Mouse (Mus musculus): Measurements from ENCODE around the gene Nudcd2. TPM values are rescaled to one million over a fixed set of nuclear protein-coding genes. Genes with fewer than 3 reads are reported as not detected.
A peak's percentile ranks its signal among the peaks of the same experiment; 100 is the strongest.

Nudcd2 gene
- polyA plus RNA-seq, 1 experiment from 2014 or later, result 52.3 TPM

DNA sequence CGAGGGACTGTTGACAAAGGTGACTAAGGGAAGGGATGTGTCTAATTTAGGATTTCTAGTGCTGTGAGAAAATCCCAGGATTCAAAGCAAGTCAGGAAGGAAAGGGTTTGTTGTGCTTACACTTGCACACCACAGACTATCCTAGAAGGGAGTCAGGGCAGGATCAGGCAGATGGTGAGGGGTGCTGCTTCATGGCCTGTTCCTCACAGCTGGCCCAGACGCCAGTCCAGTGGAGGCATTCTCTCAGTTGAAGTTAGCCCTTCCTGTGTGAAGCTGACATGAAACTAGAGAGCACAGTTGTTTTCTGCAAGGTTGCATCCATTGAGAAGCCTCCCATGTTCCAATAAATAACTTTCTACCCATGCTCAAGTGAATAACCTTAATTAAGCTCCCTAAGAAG, 14.2 kb downstream of the Nudcd2 start:
- no peak overlapping the region for H3K4me2 ChIP-seq (ENCODE audit: low read depth, low read length)
- 0 out of 2 replicates have a peak, but pooled peaks cover 3% of the 10 kb centered on the region for H3K36me3 ChIP-seq (ENCODE audit: control insufficient read depth, insufficient read depth, low read length)
- ATAC-seq (ENCODE audit: low read depth), result no peak
- no peaks in the 10 kb centered on the region for H3K27me3 ChIP-seq (ENCODE audit: control insufficient read depth, insufficient read depth, low read length)
- no peaks in the 10 kb centered on the region for H3K4me1 ChIP-seq (ENCODE audit: control insufficient read depth, insufficient read depth, low read length)
- 71% methylated on average over 2 of the region's 2 CpGs for WGBS
- no peak overlapping the region for H3K27ac ChIP-seq (ENCODE audit: low read depth, low read length)
- no peak overlapping the region for H3K9ac ChIP-seq (replicated peaks; ENCODE audit: low read depth, low read length)
- H3K9me3 ChIP-seq (ENCODE audit: control insufficient read depth, low read length), result no peaks in the 10 kb centered on the region
- H3K4me3 ChIP-seq (ENCODE audit: low read depth, low read length), result no peak overlapping the region

DNA sequence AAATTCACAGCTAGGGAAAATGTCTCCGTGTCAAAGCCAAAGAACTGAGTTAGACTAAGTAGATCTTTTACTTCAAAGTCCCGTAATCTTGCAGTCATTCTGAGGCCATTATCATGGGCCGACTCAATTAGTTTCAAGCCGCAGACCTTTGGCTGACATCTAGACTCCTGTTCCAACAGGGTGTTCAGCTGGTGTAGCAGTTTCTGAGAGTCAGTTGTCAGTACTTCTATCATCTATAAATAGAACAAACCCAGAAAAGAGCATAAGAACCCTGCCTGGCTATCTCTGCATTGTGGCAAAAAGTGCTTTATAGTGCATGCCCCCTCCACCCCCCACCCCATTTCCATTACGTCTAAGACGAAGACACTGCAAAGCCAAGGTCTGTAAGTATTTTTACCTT, 20.4 kb downstream of the Nudcd2 start:
- no peak for ATAC-seq (ENCODE audit: low read depth)
- no peak overlapping the region for H3K27ac ChIP-seq (ENCODE audit: low read depth, low read length)
- peaks cover 7% of the 10 kb centered on the region; the same call in 1 of the 2 replicates for H3K4me1 ChIP-seq (ENCODE audit: control insufficient read depth, insufficient read depth, low read length)
- H3K4me2 ChIP-seq (ENCODE audit: low read depth, low read length), result no peak overlapping the region
- H3K4me3 ChIP-seq (ENCODE audit: low read depth, low read length), result no peak overlapping the region; the same call in 1 of the 2 replicates
- 80% methylated on average over 6 of the region's 6 CpGs for WGBS
- H3K9ac ChIP-seq (replicated peaks; ENCODE audit: low read depth, low read length), result no peak overlapping the region
- H3K36me3 ChIP-seq (ENCODE audit: control insufficient read depth, insufficient read depth, low read length), result 0 out of 2 replicates have a peak, but pooled peaks cover 3% of the 10 kb centered on the region
- no peaks in the 10 kb centered on the region for H3K27me3 ChIP-seq (ENCODE audit: control insufficient read depth, insufficient read depth, low read length)
- H3K9me3 ChIP-seq (ENCODE audit: control insufficient read depth, low read length), result no peaks in the 10 kb centered on the region

DNA sequence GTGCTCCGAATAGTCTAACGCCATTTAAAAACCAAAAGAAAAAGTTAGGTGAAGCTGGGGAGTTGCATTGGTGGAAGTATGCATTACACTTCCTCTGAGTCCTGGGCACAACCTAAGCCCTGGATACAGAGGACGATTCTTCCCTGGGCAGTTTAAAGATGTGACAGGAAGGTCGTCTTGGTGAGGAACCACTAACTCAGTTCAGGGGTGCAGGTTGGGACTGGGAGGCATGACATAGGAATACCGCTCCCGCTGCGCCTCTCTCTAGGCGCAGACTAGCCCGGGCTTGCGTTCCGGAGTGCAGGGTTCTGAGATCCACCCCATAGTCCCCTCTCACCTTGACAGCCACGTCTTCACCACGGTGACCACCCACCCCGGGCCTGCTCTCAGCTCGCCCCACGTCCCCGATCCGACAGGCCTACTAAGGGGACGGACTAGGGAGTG, 21.2 kb downstream of the Nudcd2 start:
- H3K4me2 ChIP-seq (ENCODE audit: low read depth, low read length), result peak overlapping the region; percentile 81
- H3K9ac ChIP-seq (replicated peaks; ENCODE audit: low read depth, low read length), result peak overlapping the region; percentile 66
- peak overlapping the region; percentile 67 for H3K4me3 ChIP-seq (ENCODE audit: low read depth, low read length)
- no peaks in the 10 kb centered on the region for H3K9me3 ChIP-seq (ENCODE audit: control insufficient read depth, low read length)
- no peaks in the 10 kb centered on the region for H3K27me3 ChIP-seq (ENCODE audit: control insufficient read depth, insufficient read depth, low read length)
- 0 out of 2 replicates have a peak, but pooled peaks cover 3% of the 10 kb centered on the region for H3K36me3 ChIP-seq (ENCODE audit: control insufficient read depth, insufficient read depth, low read length)
- peak; percentile 83 for ATAC-seq (ENCODE audit: low read depth)
- no peak overlapping the region for H3K27ac ChIP-seq (ENCODE audit: low read depth, low read length)
- peaks cover 7% of the 10 kb centered on the region; the same call in 1 of the 2 replicates for H3K4me1 ChIP-seq (ENCODE audit: control insufficient read depth, insufficient read depth, low read length)
- 4% methylated on average over 19 of the region's 19 CpGs for WGBS

DNA sequence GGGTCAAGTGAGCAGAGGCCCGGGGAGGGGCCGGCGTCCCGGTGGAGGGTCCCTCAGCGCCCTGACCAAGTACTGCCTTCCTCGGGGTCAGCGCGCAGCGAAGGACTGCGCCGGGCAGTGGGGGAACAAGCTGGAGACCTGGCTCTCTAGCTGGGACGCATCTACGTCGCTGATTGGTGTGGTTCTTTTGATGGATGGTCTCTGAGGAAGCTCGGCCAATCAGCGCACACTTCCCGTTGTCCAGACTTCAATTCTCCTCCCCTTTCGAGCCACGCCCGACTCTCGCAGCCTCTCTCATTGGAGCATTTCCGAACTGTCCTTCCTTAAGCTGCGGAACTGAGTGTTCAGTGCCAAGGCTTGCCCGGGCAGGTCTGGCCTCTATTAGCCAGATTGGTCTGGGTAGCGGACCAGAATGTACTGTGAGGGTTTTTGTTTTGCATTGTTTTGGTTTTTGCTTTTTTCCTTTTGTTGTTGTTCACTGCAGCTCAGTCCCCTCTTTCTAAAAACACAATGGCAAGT, 21.7 kb downstream of the Nudcd2 start, which contains the start of gene Ccng1:
Ccng1 (minus strand) TSS at position 203 of the 519 bp plus-strand sequence.
- peak within 1 kb of the TSS; percentile 66 for H3K9ac ChIP-seq (replicated peaks; ENCODE audit: low read depth, low read length)
- H3K4me1 ChIP-seq (ENCODE audit: control insufficient read depth, insufficient read depth, low read length), result peaks cover 7% of the 10 kb centered on the region; the same call in 1 of the 2 replicates
- peak; percentile 99 for ATAC-seq (ENCODE audit: low read depth)
- H3K4me2 ChIP-seq (ENCODE audit: low read depth, low read length), result peak within 1 kb of the TSS; percentile 81
- no peaks in the 10 kb centered on the region for H3K27me3 ChIP-seq (ENCODE audit: control insufficient read depth, insufficient read depth, low read length)
- H3K9me3 ChIP-seq (ENCODE audit: control insufficient read depth, low read length), result no peaks in the 10 kb centered on the region
- 0 out of 2 replicates have a peak, but pooled peaks cover 3% of the 10 kb centered on the region for H3K36me3 ChIP-seq (ENCODE audit: control insufficient read depth, insufficient read depth, low read length)
- no peak within 1 kb of the TSS for H3K27ac ChIP-seq (ENCODE audit: low read depth, low read length)
- WGBS, result under 1% methylated on average over 24 of the region's 25 CpGs
- peak within 1 kb of the TSS; percentile 67 for H3K4me3 ChIP-seq (ENCODE audit: low read depth, low read length)

DNA sequence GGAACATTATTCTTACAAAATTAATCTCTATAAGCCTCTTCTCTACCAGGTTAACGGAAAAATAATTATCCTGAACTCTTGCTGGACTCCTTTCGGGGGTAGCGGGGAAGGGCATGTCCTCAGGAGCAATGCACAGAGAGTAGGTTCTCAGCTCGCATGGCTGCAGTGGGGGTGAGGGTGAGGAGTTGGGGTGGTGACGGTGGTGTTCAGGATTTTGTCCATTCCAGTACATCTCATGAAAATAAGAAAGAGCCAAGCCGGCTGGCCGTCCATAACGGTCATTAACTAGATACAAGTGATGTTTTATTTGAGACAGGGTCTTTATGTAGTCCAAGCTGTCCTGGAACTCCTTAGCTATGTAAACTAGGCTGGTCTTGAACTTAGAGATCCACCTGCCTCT, 22.5 kb downstream of the Nudcd2 start:
- Histone ChIP-seq H3K36me3 (ENCODE audit: control insufficient read depth, insufficient read depth, low read length) (0 out of 2 replicates have a peak, but pooled peaks cover under 1% of the 10 kb centered on the region), H3K9ac (replicated peaks; ENCODE audit: low read depth, low read length) (no peak overlapping the region), H3K9me3 (ENCODE audit: control insufficient read depth, low read length) (no peaks in the 10 kb centered on the region), H3K4me2 (ENCODE audit: low read depth, low read length) (peak overlapping the region; percentile 81; the same call in 1 of the 2 replicates), H3K4me1 (ENCODE audit: control insufficient read depth, insufficient read depth, low read length) (peaks cover 7% of the 10 kb centered on the region; the same call in 1 of the 2 replicates), H3K27me3 (ENCODE audit: control insufficient read depth, insufficient read depth, low read length) (no peaks in the 10 kb centered on the region), H3K4me3 (ENCODE audit: low read depth, low read length) (no peak overlapping the region), H3K27ac (ENCODE audit: low read depth, low read length) (no peak overlapping the region)
- WGBS, result 87% methylated on average over 8 of the region's 8 CpGs
- no peak for ATAC-seq (ENCODE audit: low read depth)

DNA sequence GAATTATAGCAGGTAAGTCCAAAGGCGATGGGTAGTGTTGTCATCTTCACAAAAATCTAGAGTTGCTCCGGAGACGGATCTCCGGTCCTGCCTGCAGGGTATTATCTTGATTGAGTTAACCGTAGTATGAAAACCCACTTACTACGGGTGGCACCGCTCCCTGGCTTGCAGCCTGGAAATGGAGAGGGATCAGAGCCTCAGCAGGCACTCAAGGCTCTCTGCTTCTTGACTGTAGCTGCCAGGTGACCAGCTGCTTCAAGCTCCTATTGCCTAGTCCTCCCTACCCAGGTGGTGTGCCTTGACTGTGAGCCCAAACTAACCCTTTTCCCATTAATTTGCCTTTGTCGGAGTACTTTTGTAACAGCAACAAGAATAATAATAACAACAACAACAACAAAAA, 26.4 kb downstream of the Nudcd2 start:
- Histone ChIP-seq H3K4me2 (ENCODE audit: low read depth, low read length) (no peak overlapping the region), H3K9ac (replicated peaks; ENCODE audit: low read depth, low read length) (no peak overlapping the region), H3K27ac (ENCODE audit: low read depth, low read length) (no peak overlapping the region), H3K4me3 (ENCODE audit: low read depth, low read length) (no peak overlapping the region), H3K4me1 (ENCODE audit: control insufficient read depth, insufficient read depth, low read length) (no peaks in the 10 kb centered on the region), H3K9me3 (ENCODE audit: control insufficient read depth, low read length) (no peaks in the 10 kb centered on the region), H3K36me3 (ENCODE audit: control insufficient read depth, insufficient read depth, low read length) (no peaks in the 10 kb centered on the region), H3K27me3 (ENCODE audit: control insufficient read depth, insufficient read depth, low read length) (no peaks in the 10 kb centered on the region)
- WGBS, result 91% methylated on average over 8 of the region's 8 CpGs
- ATAC-seq (ENCODE audit: low read depth), result no peak

DNA sequence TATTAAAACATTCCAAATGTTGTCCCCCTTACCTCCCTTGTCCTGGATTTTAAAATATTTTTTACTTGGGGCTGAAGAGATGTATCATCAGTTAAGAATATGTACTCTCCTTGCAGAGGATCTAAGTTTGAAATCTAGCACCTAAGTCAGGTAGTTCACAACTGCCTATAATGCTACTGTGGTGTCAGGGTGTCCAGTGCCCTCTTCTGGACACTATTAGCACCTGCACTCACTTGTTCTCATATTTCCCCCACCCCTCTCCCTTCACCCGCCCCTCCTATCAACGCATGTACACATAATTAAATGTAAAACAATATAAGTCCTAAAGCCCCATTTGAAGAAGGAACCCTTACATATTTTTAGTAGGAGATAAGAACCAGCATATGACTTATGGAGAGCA, 29.9 kb downstream of the Nudcd2 start:
- ATAC-seq (ENCODE audit: low read depth), result no peak
- Histone ChIP-seq H3K4me3 (ENCODE audit: low read depth, low read length) (no peak overlapping the region), H3K4me2 (ENCODE audit: low read depth, low read length) (no peak overlapping the region), H3K27ac (ENCODE audit: low read depth, low read length) (no peak overlapping the region), H3K27me3 (ENCODE audit: control insufficient read depth, insufficient read depth, low read length) (no peaks in the 10 kb centered on the region), H3K36me3 (ENCODE audit: control insufficient read depth, insufficient read depth, low read length) (no peaks in the 10 kb centered on the region), H3K9ac (replicated peaks; ENCODE audit: low read depth, low read length) (no peak overlapping the region), H3K4me1 (ENCODE audit: control insufficient read depth, insufficient read depth, low read length) (no peaks in the 10 kb centered on the region), H3K9me3 (ENCODE audit: control insufficient read depth, low read length) (no peaks in the 10 kb centered on the region)
- WGBS, result 30% methylated on average over 2 of the region's 2 CpGs

DNA sequence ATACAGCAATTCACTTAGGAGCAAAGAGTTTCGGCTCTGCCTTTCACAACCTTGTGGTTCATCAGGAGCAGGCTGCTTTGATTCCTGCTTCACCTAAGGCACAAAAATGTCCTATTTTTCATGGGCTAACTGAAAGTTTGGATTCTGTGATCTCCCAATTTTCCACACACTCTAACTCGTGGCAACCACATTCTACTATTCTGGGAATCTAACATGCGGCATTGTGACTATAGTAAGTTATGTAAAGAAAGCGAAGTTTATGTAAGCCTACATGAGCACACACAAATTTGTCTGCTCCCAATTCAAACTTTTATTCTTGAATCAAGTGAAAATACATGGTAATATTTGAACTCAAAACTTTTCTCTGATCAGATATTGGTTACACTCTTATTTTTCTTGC, 31.2 kb downstream of the Nudcd2 start:
- WGBS, result 83% methylated on average over 4 of the region's 4 CpGs
- no peak overlapping the region for H3K9ac ChIP-seq (replicated peaks; ENCODE audit: low read depth, low read length)
- no peaks in the 10 kb centered on the region for H3K9me3 ChIP-seq (ENCODE audit: control insufficient read depth, low read length)
- no peaks in the 10 kb centered on the region for H3K27me3 ChIP-seq (ENCODE audit: control insufficient read depth, insufficient read depth, low read length)
- H3K4me1 ChIP-seq (ENCODE audit: control insufficient read depth, insufficient read depth, low read length), result no peaks in the 10 kb centered on the region
- no peak overlapping the region for H3K4me2 ChIP-seq (ENCODE audit: low read depth, low read length)
- H3K27ac ChIP-seq (ENCODE audit: low read depth, low read length), result no peak overlapping the region
- no peak overlapping the region for H3K4me3 ChIP-seq (ENCODE audit: low read depth, low read length)
- no peak for ATAC-seq (ENCODE audit: low read depth)
- H3K36me3 ChIP-seq (ENCODE audit: control insufficient read depth, insufficient read depth, low read length), result no peaks in the 10 kb centered on the region

DNA sequence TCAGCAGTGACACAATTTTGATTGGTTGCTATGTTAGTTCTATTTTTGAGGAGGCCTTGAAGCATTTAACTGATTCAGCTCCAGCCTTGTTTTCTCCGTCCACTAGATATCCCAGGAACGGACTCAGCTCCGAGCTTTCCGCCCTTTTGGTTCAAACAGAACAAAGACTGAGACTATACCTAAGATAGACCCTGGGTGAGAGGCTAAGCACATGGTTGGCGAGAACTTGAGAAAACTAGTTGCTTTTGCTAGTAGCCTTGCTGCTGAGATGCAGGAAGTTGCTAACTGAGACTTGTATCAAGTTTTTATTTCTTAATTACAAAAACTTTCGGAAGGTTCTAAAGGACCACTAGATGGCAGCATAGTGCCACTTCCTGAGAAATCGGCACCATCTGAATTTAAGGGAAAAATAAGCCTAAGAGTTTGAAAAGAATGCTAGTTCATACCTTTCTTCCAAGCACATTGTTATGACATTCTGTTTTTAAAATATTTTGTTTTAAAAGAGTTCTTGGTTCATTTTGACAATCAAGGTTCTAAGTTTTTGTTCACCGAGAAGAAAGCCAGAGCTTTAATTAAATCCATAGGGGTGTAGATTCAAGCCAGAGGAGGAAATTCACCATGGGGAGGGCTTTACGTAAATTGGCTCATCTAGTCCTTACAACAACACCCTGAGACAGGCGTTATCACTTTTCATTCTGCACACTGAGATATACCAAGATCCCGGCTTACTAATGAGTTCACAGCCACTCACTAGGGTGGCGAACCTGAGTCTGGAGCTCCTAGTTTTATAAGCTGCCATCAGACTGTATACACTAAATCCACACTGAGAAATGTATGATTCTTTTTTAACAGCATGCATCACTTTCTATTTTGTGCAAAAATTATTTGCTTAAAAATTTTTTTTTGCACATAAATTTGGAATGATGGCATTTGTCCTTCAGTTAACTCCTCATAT, 42.1 kb downstream of the Nudcd2 start:
- no peaks in the 10 kb centered on the region for H3K36me3 ChIP-seq (ENCODE audit: control insufficient read depth, insufficient read depth, low read length)
- no peaks in the 10 kb centered on the region for H3K27me3 ChIP-seq (ENCODE audit: control insufficient read depth, insufficient read depth, low read length)
- no peak for ATAC-seq (ENCODE audit: low read depth)
- no peak overlapping the region for H3K4me2 ChIP-seq (ENCODE audit: low read depth, low read length)
- H3K9me3 ChIP-seq (ENCODE audit: control insufficient read depth, low read length), result no peaks in the 10 kb centered on the region
- no peaks in the 10 kb centered on the region for H3K4me1 ChIP-seq (ENCODE audit: control insufficient read depth, insufficient read depth, low read length)
- no peak overlapping the region for H3K4me3 ChIP-seq (ENCODE audit: low read depth, low read length)
- WGBS, result 57% methylated on average over 12 of the region's 12 CpGs
- no peak overlapping the region for H3K27ac ChIP-seq (ENCODE audit: low read depth, low read length)
- H3K9ac ChIP-seq (replicated peaks; ENCODE audit: low read depth, low read length), result no peak overlapping the region
